Mouse (Mus musculus): ENCODE data around the gene Atg9a. TPM values are rescaled to one million over a fixed set of nuclear protein-coding genes. Genes with fewer than 3 reads are reported as not detected.
A peak's percentile ranks its signal among the peaks of the same experiment; 100 is the strongest.

The Atg9a gene
- total RNA-seq, 2 experiments from 2014 or later, result 110 to 115 TPM

DNA sequence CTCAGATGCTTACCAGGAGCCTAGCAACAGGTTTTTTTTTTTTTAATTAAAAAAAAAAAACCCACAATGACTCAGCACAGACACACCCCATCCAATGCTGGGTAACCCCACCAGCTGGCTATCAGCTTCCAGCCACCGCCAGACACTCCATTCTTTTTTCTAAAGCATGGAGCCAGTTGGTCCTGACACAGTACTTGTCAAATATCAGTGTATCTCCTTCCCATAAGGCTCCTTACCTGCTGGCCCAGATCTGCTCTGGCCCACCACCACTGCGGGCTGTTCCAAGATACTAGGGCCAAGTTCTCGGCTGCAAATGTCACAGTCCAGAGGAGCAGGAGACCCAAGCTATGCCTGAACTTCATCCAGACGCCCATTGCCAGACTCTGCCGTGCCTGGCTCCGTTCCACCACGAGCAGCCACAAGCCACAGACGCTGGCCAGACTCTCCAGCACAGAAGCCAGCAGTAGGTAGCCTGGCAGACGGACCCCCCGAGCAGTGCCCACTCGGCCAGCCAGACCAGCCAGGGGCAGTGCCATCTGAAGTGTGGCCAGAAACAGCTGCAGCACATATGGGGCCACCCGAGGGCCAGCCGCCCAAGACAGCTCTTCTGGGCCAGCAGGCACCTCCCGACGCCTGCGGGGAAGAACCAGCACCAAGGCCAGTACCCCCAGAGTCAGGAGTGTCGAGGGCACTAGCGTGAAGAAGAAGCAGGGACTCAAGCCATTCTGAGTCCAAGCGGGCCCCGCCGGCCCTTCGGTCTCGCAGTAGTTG lies 12.5 kb downstream of the Atg9a start:
- DNase-seq (ENCODE audit: low spot score in 2 of 2), result peak; percentile 72 to 81

DNA sequence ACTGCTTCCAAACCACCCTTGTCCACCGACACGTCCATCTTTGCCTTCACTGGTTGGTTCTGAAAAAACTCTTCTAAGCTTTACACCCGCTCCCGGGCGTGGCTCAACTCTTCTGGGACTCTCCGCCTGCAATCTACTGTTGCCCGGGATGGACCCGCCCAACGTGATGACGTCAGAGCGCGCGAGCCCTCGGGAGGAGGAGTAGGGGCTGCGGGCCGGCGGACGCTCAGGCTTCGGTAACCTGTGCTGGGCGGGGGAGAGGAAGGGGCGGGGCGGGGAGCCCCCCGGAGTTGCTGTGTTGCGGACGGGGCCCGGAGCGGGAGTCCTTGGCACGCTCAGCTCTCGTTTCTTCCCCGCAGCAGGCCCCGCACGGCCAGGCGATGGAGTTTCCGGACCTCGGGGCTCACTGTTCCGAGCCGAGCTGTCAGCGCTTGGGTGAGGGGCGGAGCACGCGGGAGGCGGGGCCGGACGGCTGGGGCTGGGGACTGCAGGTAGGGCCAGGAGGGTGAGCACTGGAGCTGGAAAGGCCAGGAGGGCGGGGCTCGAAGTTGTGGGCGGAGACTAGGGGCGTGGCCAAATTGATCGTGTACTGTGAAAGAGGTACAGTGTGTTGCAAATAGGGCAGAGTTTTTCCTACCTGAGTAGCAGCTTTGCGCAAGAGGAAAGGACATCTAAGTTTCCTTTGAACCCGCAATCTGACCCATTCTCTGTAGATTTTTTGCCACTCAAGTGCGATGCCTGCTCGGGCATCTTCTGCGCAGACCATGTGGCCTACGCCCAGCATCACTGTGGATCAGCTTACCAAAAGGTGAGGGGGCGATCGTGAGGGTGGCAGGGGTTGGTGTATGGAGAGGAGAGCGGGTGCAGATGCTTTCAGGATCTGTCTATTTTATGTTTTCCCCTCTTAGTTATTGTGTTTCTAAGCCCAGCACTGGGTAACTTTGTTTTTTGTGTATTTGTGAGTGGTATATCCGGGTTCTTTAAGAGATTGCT lies 23.2 kb downstream of the Atg9a start, which contains the start of gene Zfand2b:
Zfand2b (plus strand) TSS at position 175 of the 993 bp plus-strand sequence.
- peak; percentile 89 to 95 for DNase-seq (ENCODE audit: low spot score in 2 of 2)

DNA sequence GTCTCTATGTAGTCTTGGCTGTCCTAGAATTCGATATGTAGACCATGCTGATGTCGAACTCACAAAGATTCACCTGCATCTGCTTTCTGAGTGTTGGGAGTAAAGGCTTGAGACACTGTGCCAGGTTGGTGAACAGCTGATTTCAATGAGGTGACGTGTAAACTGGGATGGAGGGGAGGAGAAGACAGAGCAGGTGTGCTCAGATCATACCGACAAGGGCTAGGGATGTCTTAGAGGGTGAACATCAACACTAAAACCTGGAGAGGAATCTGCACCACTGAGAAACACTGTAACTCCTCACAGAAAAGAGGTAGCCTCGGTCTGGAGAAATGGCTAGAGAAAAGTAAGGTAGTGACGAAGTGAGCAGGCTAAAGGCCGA lies 23.9 kb downstream of the Atg9a start:
- no peak for DNase-seq (ENCODE audit: low spot score in 2 of 2)

DNA sequence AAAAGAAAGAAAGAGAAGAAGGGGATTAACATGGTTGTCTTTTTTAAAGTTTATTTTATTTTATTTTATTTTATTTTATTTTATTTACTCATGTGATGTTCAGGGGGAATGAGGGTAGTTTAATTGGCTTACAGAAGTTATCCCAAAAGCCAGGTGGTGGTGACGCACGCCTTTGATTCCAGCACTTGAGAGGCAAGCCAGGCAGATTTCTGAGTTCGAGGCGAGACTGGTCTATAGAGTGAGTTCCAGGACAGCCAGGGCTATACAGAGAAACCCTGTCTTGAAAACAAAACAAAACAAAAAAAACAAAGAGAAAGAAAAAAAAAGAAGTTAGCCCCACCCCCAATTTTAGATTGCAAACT lies 31.8 kb downstream of the Atg9a start:
- DNase-seq (ENCODE audit: low spot score in 2 of 2), result no peak

DNA sequence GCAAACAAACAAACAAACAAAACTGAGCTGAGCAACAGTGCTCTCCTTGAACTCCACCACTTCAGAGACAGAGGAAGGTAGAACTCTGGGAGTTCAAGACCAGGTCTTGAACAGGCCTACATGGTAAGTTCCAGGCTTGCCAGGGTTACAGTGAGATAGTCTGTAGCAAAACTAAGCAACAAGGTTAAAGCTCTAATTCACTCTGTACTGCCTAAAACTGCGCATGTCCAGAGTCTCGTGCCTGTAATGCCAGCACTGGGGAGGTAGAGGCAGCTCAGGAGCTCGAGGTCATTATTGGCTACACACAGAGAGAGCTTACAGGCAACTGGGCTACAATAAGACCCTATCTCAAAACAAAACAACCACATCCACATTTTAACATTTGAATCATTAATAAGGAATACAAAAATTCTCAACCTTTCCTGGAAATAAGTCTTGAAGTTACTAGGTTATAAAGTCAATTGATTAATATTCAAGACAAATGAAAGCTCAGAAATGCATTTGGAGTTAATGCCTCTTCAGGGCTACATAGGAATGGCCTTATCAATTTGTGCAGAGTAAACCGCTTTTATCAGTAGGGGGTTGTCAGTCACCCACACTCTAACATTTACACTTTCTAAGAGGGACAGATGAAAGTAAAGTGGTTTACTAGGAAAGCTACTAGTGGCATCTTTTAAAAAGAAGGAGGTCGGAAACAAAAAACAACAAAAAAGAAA lies 32.3 kb downstream of the Atg9a start:
- no peak for DNase-seq (ENCODE audit: low spot score in 2 of 2)

GRCm38 (mm10) chr1:75158990-75159389 lies 33.0 kb downstream of the Atg9a start:
- no peak for DNase-seq (ENCODE audit: low spot score in 2 of 2)

- DNase-seq (ENCODE audit: low spot score in 2 of 2), result no peak
Observed at GRCm38 (mm10) chr1:75155837-75156236, 36.2 kb downstream of the Atg9a start.

DNA sequence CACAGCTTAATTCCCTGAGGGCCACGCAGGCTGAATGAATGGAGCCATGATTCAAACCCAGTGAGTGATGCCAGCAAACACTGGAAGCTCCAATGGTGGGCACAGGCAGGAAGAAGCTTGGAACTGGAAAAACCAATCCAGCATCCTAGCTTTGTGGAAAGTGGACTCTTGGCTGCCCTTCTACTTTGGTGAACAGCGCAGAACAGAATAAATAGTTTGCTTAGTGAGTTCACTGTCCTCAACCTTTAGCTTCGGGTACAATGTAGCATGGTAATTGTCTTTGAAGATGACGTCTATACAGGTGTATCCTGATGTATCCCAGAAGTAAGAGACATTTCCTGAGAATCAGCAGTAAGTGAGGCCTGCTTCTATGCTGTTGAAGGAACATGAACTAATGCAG lies 43.3 kb downstream of the Atg9a start:
- DNase-seq (ENCODE audit: low spot score in 2 of 2), result no peak

DNA sequence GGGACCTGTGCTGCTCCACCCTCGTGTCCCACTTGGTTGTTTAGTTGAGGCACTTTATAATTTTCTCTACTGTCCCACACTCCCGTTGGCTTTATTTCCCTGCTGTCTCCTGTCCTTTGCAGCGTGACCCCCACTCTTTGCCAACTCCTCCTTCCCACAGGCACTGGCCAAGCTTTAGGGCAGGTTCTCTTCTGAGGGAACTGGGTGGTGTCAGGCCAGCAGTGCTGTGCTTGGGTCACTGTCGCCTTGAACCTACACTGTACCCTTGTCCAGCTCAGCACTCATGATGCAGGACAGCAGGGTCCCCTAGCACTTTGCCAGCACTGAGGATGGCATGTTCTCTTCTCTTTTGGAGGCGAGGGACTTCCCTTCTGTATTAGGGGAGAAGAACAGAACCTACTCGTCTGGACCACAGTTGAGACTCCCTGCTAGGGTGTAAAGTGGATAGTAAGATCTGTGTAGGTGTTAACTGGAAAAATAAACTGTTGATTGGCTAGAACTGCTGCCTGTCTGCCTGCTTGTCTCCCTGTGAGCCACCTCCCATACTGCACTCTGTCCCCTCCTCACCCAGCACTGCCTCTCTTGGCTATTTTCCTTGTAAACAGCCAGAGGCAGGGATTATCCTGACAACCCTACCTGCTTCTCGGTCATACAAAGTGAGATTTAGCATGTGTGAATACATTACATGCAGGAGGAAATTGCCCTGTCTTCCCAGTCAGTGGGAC lies 44.4 kb downstream of the Atg9a start:
- DNase-seq (ENCODE audit: low spot score in 2 of 2), result no peak

DNA sequence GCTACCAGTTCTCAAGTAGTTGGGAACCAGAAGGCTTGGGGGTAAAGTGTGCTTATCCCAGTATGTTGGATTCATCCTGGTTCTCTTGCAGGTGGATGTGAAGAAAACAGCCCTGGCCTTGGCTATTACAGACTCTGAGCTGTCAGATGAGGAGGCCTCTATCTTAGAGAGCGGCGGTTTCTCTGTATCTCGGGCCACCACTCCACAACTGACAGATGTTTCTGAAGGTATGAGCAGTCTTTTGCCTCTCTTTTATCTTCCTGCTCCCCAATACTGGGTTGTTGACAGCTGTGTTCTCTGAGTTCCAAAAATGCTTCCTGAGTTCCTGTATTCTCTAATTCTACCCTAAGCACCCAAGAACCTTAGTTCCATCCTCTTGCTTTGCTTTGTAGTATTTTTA lies 46.4 kb downstream of the Atg9a start:
- no peak for DNase-seq (ENCODE audit: low spot score in 2 of 2)

DNA sequence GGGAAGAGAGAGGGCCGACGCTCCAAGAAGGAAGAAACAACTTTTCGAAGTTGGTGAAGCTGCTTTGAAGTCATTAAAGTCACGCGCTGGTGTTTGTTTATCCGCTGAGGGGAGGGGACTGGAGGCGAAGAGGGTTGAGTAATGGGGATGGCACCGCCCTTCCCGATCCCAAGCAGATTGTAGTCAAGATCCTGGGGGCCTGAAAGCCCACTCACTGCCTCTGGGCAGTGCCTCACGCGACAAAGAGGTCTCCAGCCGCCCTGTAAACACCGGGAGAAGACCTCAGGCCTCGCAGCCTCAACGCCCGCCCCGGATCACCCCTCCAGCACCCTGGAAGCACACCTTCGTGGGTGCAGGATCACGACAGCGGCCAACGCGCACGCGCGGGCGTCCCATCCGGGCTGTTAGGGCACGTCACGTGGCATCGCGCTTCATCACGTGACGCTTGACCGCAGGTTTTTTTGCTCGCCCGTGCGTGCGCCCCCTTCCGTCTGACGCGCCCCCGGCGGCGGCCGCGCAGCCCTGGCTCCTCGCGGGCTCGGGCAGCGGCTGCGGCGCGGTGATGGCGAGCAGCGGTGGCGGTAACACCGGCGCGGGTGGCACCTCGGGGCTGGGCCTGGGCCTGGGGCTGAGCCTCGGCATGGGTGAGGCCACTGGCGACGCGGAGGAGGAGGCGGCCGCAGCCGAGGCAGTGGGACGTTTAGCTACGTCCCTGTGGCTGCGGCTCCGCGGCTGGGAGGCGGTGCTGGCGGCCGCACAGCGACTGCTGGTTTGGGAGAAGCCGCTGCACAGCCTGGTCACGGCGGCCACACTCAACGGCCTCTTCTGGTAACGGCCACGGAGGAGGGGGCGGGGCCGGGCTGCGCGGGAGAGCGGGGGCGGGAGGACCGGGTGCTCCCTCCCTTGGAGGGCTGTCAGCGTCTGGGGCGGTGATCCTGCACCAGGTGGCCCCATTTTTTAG lies 49.4 kb downstream of the Atg9a start, which contains the start of the genes Cnppd1 and Retreg2:
Cnppd1 (minus strand) TSS at position 411 of the 961 bp plus-strand sequence.
Retreg2 (plus strand) TSS at position 478 of the 961 bp plus-strand sequence.
- DNase-seq (ENCODE audit: low spot score in 2 of 2), result peak; percentile 96

- peak; percentile 42 to 57 for DNase-seq (ENCODE audit: low spot score in 2 of 2)
Observed at GRCm38 (mm10) chr1:75141486-75142190, 50.4 kb downstream of the Atg9a start.

DNA sequence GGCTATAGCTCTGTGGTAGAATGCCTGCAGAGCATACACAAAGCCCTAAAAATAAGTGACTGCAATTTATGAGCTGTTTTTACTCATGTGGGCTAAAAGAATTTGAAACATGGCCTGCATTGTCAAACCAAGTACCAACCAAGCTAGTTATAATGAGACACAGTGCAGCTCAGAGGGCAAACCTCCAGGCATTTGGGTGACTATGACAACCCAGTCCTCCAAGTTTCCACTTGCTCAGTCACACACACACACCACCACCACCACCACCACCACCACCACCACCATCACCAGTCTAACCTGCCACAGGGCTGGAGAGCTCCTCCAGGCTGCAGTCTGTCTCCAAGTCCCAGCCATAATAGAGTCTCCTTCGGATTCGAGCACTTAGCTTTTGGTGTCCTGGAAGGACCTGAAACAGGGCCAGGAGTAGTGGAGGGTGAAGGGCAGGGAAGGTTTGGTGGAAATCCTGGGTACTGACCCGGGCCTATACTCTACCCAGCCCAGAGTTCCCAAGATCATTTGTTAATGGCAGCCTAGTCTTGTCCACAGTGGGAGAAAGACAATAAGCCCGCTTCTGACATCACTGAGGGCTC lies 51.3 kb downstream of the Atg9a start:
- no peak for DNase-seq (ENCODE audit: low spot score in 2 of 2)

DNA sequence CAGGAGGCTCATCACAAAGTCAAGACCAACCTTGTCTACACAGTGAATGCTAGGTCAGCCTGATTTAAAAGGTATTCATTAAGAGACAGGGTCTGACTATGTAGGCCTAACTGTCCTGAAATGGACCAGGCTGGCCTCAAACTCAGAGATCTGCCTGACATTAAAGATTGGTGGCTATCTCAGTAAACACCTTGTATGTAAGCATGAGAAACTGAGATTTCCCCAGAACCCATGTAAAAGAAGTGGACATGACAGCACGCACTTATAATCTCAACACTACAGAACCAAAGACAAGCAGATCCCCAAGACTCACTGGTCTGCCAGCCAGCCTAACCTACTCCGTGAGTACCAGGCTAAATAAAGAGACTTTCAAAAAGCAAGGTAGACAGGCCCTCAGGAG lies 53.5 kb downstream of the Atg9a start:
- DNase-seq (ENCODE audit: low spot score in 2 of 2), result no peak

DNA sequence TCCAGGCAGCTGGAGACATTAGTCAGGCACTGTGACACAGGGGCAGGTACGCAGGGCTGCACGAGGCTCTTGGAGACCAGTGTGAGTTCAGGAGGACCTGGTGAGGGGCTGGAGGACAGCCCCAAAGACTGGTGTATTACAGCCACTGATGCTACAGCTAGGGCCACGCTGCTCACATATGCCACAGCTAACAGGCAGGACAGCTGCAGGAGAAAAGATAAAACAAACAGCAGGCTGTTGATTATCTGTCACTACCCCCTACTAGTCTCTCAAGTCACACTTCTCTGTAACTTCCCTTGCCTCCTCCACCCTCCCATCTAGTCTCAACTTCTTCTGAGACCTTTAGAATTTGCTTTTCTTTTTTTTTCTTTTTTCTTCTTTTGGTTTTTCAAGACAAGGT lies 55.3 kb downstream of the Atg9a start:
- DNase-seq (ENCODE audit: low spot score in 2 of 2), result no peak

DNA sequence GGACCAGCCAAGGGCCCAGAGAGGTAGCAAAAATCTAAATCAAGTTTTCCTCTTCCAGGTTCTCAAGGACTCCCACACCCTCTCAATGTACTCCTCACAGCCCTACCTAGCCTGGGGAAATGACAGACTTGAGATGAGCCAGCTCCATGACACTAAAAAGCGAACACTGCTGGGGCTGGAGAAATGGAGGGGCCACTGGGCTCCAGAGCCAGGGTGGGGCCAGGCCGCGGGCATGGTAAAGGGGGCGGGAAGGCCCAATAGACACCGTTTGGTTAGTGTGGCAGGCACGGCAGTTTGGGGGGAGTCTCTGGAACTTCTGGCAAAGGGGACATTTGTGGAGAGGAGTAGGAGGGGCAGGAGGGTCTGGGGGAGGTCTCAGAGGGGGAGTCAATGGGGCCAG lies 55.7 kb downstream of the Atg9a start:
- no peak for DNase-seq (ENCODE audit: low spot score in 2 of 2)

DNA sequence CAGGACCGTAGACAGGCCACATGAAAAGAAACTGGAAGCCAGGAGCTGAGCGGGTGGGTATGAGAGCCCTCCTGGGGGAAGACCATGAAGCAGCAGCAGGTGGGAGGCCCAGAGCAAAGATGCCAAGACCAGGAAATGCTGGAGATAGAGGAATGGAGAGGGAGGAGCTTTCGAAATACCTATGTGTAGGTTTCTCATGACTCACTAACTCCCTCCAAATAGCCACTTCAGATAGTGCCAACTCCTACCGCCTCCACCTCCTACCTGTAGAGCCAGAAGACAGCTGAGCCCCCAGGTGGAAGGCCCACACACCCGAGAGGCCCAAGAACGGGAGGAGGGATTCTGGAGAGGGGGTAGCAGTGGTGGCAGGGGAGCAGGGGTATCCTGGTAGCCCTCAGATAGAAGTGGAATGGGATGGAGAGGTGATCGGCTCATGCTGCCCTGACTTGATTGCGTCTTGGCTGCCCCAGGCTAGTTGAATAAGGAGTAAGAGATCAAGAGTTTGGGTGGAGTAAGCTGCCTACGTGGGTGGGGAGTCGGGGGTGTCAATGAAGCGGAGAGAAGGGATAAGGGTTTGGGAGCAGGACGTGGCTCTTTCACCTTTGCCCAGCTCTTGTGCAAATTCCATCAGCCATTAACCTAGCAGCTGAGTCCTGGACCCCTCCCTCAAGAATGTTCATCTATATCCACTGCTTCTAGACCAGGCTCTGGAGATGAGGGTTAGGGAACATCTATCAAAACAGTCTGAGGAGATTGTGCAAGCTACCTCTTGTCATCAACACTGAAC lies 58.4 kb downstream of the Atg9a start, which contains the start of gene Slc23a3:
Slc23a3 (minus strand) TSS at position 470 of the 787 bp plus-strand sequence.
- no peak for DNase-seq (ENCODE audit: low spot score in 2 of 2)
